Mouse (Mus musculus) heart, embryonic 14.5 days (tissue): Measurements from ENCODE around the gene Slc16a1. TPM values are rescaled to one million over a fixed set of nuclear protein-coding genes. Genes with fewer than 3 reads are reported as not detected.
"Not testable (repeated sequence)": the region's sequence is repeated elsewhere in the genome, so short reads cannot be mapped to it uniquely, and the experiment has no call there.

Source experiments
- ATAC-seq: fragments of 200-750 bp; cut with Nextera tagmentation; 2 replicates; pipeline ENCODE4 v1.8.0; 2017; ENCODE audit warnings: low read depth, moderate TSS enrichment; ENCODE audit not compliant: insufficient number of reproducible peaks, insufficient read depth, low FRiP score
- H3K27ac ChIP-seq, 2 experiments: fragments of 200-500 bp in 1 of 2; fragments of 300-500 bp in 1 of 2; sonication (generic) in 1 of 2; replicated peaks in 1 of 2; 2 replicates each; pipeline ENCODE4 v1.5.1; 2012 to 2014; ENCODE audit warnings: low read depth in 2 of 2, low read length in 2 of 2, control low read depth in 1 of 2, mild to moderate bottlenecking in 1 of 2, mixed read lengths in 1 of 2; ENCODE audit not compliant: control insufficient read depth in 1 of 2, insufficient read depth in 1 of 2
- H3K27me3 ChIP-seq: fragments of 300-500 bp; sonication (generic); 2 replicates; pipeline ENCODE4 v1.6.1; 2014; ENCODE audit warnings: mild to moderate bottlenecking, low read length, control low read depth; ENCODE audit not compliant: control insufficient read depth, insufficient read depth
- H3K36me3 ChIP-seq: fragments of 300-500 bp; sonication (generic); 2 replicates; pipeline ENCODE4 v1.6.1; 2014; ENCODE audit warnings: mild to moderate bottlenecking, control low read depth, low read length, mixed read lengths; ENCODE audit not compliant: control insufficient read depth, insufficient read depth
- H3K4me1 ChIP-seq, 2 experiments: fragments of 200-500 bp in 1 of 2; fragments of 300-500 bp in 1 of 2; sonication (generic) in 1 of 2; 2 replicates each; pipeline ENCODE4 v1.6.1; 2012 to 2014; ENCODE audit warnings: low read length in 2 of 2, control low read depth in 1 of 2, mixed read lengths in 1 of 2; ENCODE audit not compliant: control insufficient read depth in 2 of 2, insufficient read depth in 2 of 2
- H3K4me2 ChIP-seq: fragments of 300-500 bp; sonication (generic); 2 replicates; pipeline ENCODE4 v1.6.1; 2014; ENCODE audit warnings: mild to moderate bottlenecking, low read length
- H3K4me3 ChIP-seq, 2 experiments: fragments of 200-500 bp in 1 of 2; fragments of 300-500 bp in 1 of 2; sonication (generic) in 1 of 2; 2 replicates each; pipeline ENCODE4 v1.5.1; 2012 to 2014; ENCODE audit warnings: low read length in 2 of 2, mild to moderate bottlenecking in 2 of 2, control low read depth in 1 of 2, low read depth in 1 of 2, moderate library complexity in 1 of 2; ENCODE audit not compliant: control insufficient read depth in 1 of 2, insufficient read depth in 1 of 2
- H3K9ac ChIP-seq: fragments of 300-500 bp; sonication (generic); 2 replicates; pipeline ENCODE4 v1.6.1; 2014; ENCODE audit warnings: mild to moderate bottlenecking, low read length
- H3K9me3 ChIP-seq: fragments of 300-500 bp; sonication (generic); 2 replicates; pipeline ENCODE4 v1.6.1; 2016; ENCODE audit warnings: low read length, control low read depth; ENCODE audit not compliant: control insufficient read depth
- WGBS: fragments of 180-500 bp; shearing (Covaris S2); extraction: QIAGEN DNeasy Blood & Tissue Kit; methylation state at CpG from one replicate; pipeline ENCODE4 v1.1.7; 2014; 5-methylcytosine and 5-hydroxymethylcytosine counted together
- polyA plus RNA-seq: library from polyadenylated mRNA; unstranded; fragments of >200 nt; fragmentation: Nextera tagmentation; extraction: Ambion mirVana; gene quantifications from 2 replicates; pipeline ENCODE4 v1.2.1, GENCODE M21; 2014

Gene Slc16a1
- polyA plus RNA-seq, 1 experiment from 2014 or later = 82.5 TPM

- not testable (repeated sequence) for H3K4me3 ChIP-seq, H3K9me3 ChIP-seq, H3K27ac ChIP-seq, H3K27me3 ChIP-seq, H3K36me3 ChIP-seq, H3K9ac ChIP-seq, H3K4me2 ChIP-seq
- H3K4me1 ChIP-seq = peaks cover 32 to 39% of the 10 kb centered on the region in 2 experiments
- WGBS = 29% methylated on average over 1 of the region's 1 CpGs
- peak; percentile 44; the same call in 1 of the 2 replicates for ATAC-seq
Measured at GRCm38 (mm10) chr3:104670183-104671020, 31.9 kb downstream of the Slc16a1 start.

GRCm38 (mm10) chr3:104671543-104671942, 33.1 kb downstream of the Slc16a1 start:
- H3K4me2 ChIP-seq = no peak overlapping the region
- no peak for ATAC-seq
- H3K36me3 ChIP-seq = no peaks in the 10 kb centered on the region
- no peak overlapping the region for H3K4me3 ChIP-seq
- no peak overlapping the region for H3K9ac ChIP-seq
- no peaks in the 10 kb centered on the region for H3K9me3 ChIP-seq
- WGBS = 73% methylated on average over 6 of the region's 6 CpGs
- peaks cover 32 to 39% of the 10 kb centered on the region in 2 experiments for H3K4me1 ChIP-seq
- H3K27me3 ChIP-seq = no peaks in the 10 kb centered on the region
- H3K27ac ChIP-seq = no peak overlapping the region

- WGBS = 56% methylated on average over 4 of the region's 4 CpGs
- Histone ChIP-seq H3K36me3 (no peaks in the 10 kb centered on the region), H3K9me3 (no peaks in the 10 kb centered on the region), H3K27me3 (no peaks in the 10 kb centered on the region), H3K27ac (no peak overlapping the region), H3K4me3 (no peak overlapping the region), H3K4me2 (no peak overlapping the region), H3K9ac (no peak overlapping the region), H3K4me1 (peaks cover 32 to 38% of the 10 kb centered on the region in 2 experiments)
- ATAC-seq = no peak
Measured at GRCm38 (mm10) chr3:104672041-104672440, 33.6 kb downstream of the Slc16a1 start.

- Histone ChIP-seq H3K27ac (peak overlapping the region; percentile 53 to 55; a peak in 3 of 4 replicates), H3K36me3 (no peaks in the 10 kb centered on the region), H3K9me3 (no peaks in the 10 kb centered on the region), H3K4me3 (no peak overlapping the region), H3K9ac (peak overlapping the region; percentile 68), H3K27me3 (no peaks in the 10 kb centered on the region), H3K4me1 (peaks cover 28% of the 10 kb centered on the region in 2 experiments), H3K4me2 (peak overlapping the region; percentile 91; the same call in 1 of the 2 replicates)
- ATAC-seq = no peak
- WGBS = 46% methylated on average over 4 of the region's 4 CpGs
Measured at GRCm38 (mm10) chr3:104673642-104674328, 35.3 kb downstream of the Slc16a1 start.

- peaks cover 27 to 28% of the 10 kb centered on the region in 2 experiments for H3K4me1 ChIP-seq
- H3K27me3 ChIP-seq = no peaks in the 10 kb centered on the region
- ATAC-seq = no peak; the same call in 1 of the 2 replicates
- 9% methylated on average over 14 of the region's 14 CpGs for WGBS
- peak overlapping the region; percentile 45 to 48 for H3K4me3 ChIP-seq
- peak overlapping the region; percentile 68 for H3K9ac ChIP-seq
- H3K4me2 ChIP-seq = peak overlapping the region; percentile 91
- no peaks in the 10 kb centered on the region for H3K36me3 ChIP-seq
- no peaks in the 10 kb centered on the region for H3K9me3 ChIP-seq
- H3K27ac ChIP-seq = peak overlapping the region; percentile 53 to 55
Measured at GRCm38 (mm10) chr3:104674329-104675220, 36.1 kb downstream of the Slc16a1 start.

GRCm38 (mm10) chr3:104675258-104675851, 36.9 kb downstream of the Slc16a1 start:
- Histone ChIP-seq H3K4me2 (peak overlapping the region; percentile 91), H3K9ac (peak overlapping the region; percentile 68), H3K9me3 (no peaks in the 10 kb centered on the region), H3K27me3 (no peaks in the 10 kb centered on the region), H3K36me3 (no peaks in the 10 kb centered on the region), H3K27ac (no peak overlapping the region), H3K4me3 (peak overlapping the region; percentile 45 to 48), H3K4me1 (peaks cover 20 to 23% of the 10 kb centered on the region in 2 experiments)
- 3% methylated on average over 23 of the region's 23 CpGs for WGBS
- ATAC-seq = peak; percentile 79

- H3K9ac ChIP-seq = no peak overlapping the region
- H3K4me1 ChIP-seq = peaks cover 15 to 18% of the 10 kb centered on the region in 2 experiments
- H3K36me3 ChIP-seq = no peaks in the 10 kb centered on the region
- WGBS = 94% methylated on average over 2 of the region's 2 CpGs
- ATAC-seq = no peak
- no peaks in the 10 kb centered on the region for H3K27me3 ChIP-seq
- H3K27ac ChIP-seq = no peak overlapping the region
- H3K4me2 ChIP-seq = no peak overlapping the region
- no peak overlapping the region for H3K4me3 ChIP-seq
- H3K9me3 ChIP-seq = no peaks in the 10 kb centered on the region
Measured at GRCm38 (mm10) chr3:104677781-104678180, 39.3 kb downstream of the Slc16a1 start.
